Mouse (Mus musculus): ENCODE data around the gene Mrpl37.

DNA sequence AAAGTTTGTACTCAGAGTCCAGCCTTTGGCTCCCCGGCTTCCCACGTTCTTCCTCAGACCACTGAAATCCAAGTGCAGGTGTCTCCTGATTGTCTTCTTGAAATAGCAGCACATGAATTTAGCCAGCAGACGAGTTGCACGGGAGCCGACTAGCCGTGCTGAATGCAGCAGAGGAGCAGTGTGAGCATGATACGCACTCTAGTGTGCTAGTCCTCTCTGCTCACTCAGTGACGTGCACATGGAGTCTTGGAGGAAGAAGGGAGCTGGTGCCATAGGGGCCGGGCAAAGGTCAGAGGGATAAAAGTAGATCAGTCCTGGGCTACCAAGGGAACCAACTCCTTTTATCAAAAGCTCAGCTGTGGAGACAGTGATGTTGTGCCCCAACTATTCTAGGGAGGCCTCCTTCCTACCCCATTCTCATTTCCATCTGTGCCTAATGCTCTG lies 52.8 kb downstream of the Mrpl37 start:
- TF ChIP-seq GATA1 (IDR thresholded peaks at IDR 0.05; ENCODE audit: low read length) (no peak), TAL1 (IDR thresholded peaks at IDR 0.05; ENCODE audit: low read length) (no peak)

Measured in erythroblast, embryonic 14.5 days (primary cell).